Mouse (Mus musculus): Measurements from ENCODE around the gene Epb41.

DNA sequence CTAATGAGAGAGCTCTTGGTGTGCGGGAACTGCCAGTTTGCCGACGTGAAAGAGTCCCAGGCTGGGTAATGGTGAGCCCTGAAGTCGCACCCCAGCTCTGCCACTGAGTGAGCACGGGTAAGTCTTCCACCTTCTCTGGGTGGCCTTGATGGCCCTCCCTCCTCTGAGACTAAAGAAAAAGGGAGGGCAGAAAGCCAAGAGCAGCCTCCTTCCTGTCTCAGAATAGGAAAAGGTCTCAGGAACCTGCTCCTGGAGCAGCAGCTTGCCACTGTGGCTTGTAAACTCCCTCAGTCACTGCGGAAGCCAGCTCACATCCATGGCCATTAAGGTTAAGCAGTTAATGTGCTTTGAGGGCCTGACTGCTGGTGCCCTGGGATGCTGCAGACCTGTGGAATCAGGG is 189.7 kb downstream of the Epb41 start:
- TF ChIP-seq EP300 (IDR thresholded peaks at IDR 0.05; ENCODE audit: insufficient read depth, low read depth, low read length), result no peak
- no peak for TF ChIP-seq POLR2A (IDR thresholded peaks at IDR 0.05; ENCODE audit: insufficient read depth, low read depth, low read length)
- TF ChIP-seq CTCF (IDR thresholded peaks at IDR 0.05), result no peak

All from heart, adult 2 months (tissue).